Mouse (Mus musculus): ENCODE data around the gene Recql. TPM values are rescaled to one million over a fixed set of nuclear protein-coding genes. Genes with fewer than 3 reads are reported as not detected.
"Not testable (repeated sequence)": the region's sequence is repeated elsewhere in the genome, so short reads cannot be mapped to it uniquely, and the experiment has no call there.

The Recql gene
- total and polyA plus RNA-seq, 3 experiments: 39.1 to 48.4 TPM; not detected in 1

DNA sequence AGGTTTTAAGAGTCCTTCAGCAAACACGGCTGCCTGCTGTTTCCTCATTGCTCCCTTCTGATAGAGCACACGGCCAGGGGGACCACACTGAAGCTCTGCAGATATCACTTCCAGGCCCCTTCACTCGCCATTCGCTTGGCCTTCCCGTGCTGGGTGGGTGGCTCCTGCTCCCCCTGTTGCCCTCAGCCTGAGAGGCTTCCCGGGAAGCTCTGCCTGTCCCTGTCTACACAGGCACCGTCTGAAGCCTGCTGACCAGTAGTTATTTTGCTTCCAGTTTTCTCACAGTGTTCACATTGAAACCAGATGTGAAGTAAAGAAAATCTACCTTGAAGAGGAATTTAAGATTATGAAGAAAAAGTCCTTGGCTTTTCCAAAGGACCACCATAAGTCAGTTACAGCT lies 29.8 kb downstream of the Recql start:
- H3K9me3 ChIP-seq (replicated peaks; ENCODE audit: insufficient read depth, low read length): no peaks in the 10 kb centered on the region
- H3K4me1 ChIP-seq (ENCODE audit: control insufficient read depth in 1 of 2, insufficient read depth in 2 of 2, low read length in 2 of 2): no peaks in the 10 kb centered on the region
- H3K4me3 ChIP-seq (ENCODE audit: control insufficient read depth in 1 of 2, insufficient read depth in 1 of 2, low read depth in 2 of 2, low read length in 2 of 2): no peak overlapping the region
- H3K79me2 ChIP-seq (ENCODE audit: control insufficient read depth, insufficient read depth, low read length, poor library complexity): no peaks in the 10 kb centered on the region
- TF ChIP-seq CHD1 (IDR thresholded peaks at IDR 0.05; ENCODE audit: low read depth, low read length): no peak
- no peak for TF ChIP-seq MAFK (IDR thresholded peaks at IDR 0.05; ENCODE audit: borderline replicate concordance, low read depth, low read length)
- H3K27me3 ChIP-seq (ENCODE audit: control insufficient read depth in 1 of 2, insufficient read depth in 2 of 2, low read length in 2 of 2): no peaks in the 10 kb centered on the region
- DNase-seq (ENCODE audit: low read depth, low spot score): no peak
- H3K27ac ChIP-seq (ENCODE audit: control insufficient read depth, low read depth, low read length): no peak overlapping the region
- H3K9ac ChIP-seq (ENCODE audit: control insufficient read depth, low read depth, low read length, poor library complexity, severe bottlenecking): no peak overlapping the region
- peaks cover 0 to 2% of the 10 kb centered on the region in 2 experiments; a peak in 2 of 4 replicates for H3K36me3 ChIP-seq (ENCODE audit: control insufficient read depth in 1 of 2, insufficient read depth in 2 of 2, low read length in 2 of 2)

DNA sequence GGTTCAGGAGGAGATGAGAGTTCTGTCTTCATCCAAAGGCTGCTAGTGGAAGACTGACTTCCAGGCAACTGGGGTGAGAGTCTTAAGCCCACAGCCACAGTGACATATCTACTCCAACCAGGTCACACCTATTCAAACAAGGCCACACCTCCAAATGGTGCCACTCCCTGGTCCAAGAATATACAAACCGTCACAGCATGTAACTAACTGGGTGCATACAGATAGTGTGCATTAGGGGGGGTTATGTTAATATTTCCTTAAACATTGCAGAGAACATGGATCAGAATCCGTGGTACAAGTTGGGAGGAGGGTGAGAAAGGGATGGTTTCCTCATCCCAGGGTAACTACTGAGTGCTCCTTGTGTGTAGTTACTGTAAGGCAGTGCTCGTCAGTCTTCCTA lies 34.8 kb downstream of the Recql start:
- H3K79me2 ChIP-seq (ENCODE audit: control insufficient read depth, insufficient read depth, low read length, poor library complexity); H3K27ac ChIP-seq (ENCODE audit: control insufficient read depth, low read depth, low read length); H3K4me1 ChIP-seq (ENCODE audit: control insufficient read depth in 1 of 2, insufficient read depth in 2 of 2, low read length in 2 of 2); DNase-seq (ENCODE audit: low read depth, low spot score); H3K9ac ChIP-seq (ENCODE audit: control insufficient read depth, low read depth, low read length, poor library complexity, severe bottlenecking); H3K9me3 ChIP-seq (replicated peaks; ENCODE audit: insufficient read depth, low read length); H3K27me3 ChIP-seq (ENCODE audit: control insufficient read depth in 1 of 2, insufficient read depth in 2 of 2, low read length in 2 of 2); H3K4me3 ChIP-seq (ENCODE audit: control insufficient read depth in 1 of 2, insufficient read depth in 1 of 2, low read depth in 2 of 2, low read length in 2 of 2); H3K36me3 ChIP-seq (ENCODE audit: control insufficient read depth in 1 of 2, insufficient read depth in 2 of 2, low read length in 2 of 2): not testable (repeated sequence)

DNA sequence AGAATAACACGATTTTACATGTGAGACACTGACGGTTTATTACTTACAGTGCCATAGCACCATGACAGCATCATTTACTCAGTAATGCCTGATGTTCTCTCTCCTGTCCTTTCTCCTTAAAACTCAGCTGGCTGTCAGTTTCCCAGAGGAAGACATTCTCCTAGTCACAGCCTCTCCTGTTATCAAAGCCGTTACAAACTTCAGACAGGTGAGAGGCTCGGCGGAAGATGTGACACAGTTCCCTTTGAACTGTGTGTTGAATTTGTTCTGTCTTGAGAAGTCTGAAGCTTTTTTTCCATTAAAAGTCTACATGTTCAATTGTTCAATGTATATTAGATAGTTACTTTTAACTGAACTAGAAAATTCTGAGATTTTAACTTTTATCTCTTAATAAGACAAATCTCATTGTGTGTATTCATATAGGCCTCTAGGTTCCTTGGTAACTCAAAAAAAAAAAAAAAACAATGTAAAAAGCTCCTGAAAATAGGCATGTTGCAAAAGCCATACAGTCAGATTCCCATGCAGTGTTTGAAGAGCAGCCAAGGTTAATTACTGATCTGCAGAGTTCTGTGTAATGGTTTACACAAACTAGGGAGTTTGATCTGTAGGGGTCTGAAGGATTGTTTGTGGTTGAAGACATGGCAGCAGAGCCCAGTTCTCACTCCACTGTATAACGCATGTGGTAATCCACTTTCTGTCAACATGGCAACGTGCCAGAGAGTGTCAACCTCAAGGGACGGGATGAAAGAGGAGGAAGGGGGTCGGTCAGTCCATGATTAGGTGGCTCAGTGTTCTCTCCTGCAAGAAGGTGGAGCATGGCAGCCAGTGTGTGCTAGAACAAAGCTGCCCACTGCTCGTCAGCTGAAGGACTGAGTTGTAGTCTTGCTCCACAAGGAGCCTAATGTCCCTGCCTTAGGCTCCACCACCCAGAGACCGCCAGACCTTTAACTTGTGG lies 39.2 kb downstream of the Recql start:
- TF ChIP-seq NELFE (IDR thresholded peaks at IDR 0.05; ENCODE audit: low read depth, low read length) (no peak), ETS1 (IDR thresholded peaks at IDR 0.05; ENCODE audit: low read depth, low read length) (no peak), ZMIZ1 (IDR thresholded peaks at IDR 0.05; ENCODE audit: low read depth, low read length) (no peak), ELF1 (IDR thresholded peaks at IDR 0.05; ENCODE audit: low read depth, low read length) (no peak), POLR2AphosphoS2 (IDR thresholded peaks at IDR 0.05; ENCODE audit: low read length) (no peak), TCF12 (IDR thresholded peaks at IDR 0.05; ENCODE audit: low read depth, low read length) (no peak), SMC3 (IDR thresholded peaks at IDR 0.05; ENCODE audit: low read depth, low read length) (no peak), ZC3H11A (IDR thresholded peaks at IDR 0.05; ENCODE audit: low read depth, low read length) (no peak), ZNF384 (IDR thresholded peaks at IDR 0.05; ENCODE audit: low read depth, low read length) (no peak), POLR2AphosphoS5 (IDR thresholded peaks at IDR 0.05; ENCODE audit: borderline replicate concordance, low read depth, low read length) (no peak), RAD21 (IDR thresholded peaks at IDR 0.05; ENCODE audit: low read depth, low read length) (no peak), JUND (IDR thresholded peaks at IDR 0.05; ENCODE audit: low read depth, low read length) (no peak), CHD1 (IDR thresholded peaks at IDR 0.05; ENCODE audit: low read depth, low read length) (no peak), MAFK (IDR thresholded peaks at IDR 0.05; ENCODE audit: borderline replicate concordance, low read depth, low read length) (no peak), E2F4 (IDR thresholded peaks at IDR 0.05; ENCODE audit: borderline replicate concordance, low read depth, low read length) (no peak), BHLHE40 (IDR thresholded peaks at IDR 0.05; ENCODE audit: borderline replicate concordance, low read depth, low read length) (no peak), SIN3A (IDR thresholded peaks at IDR 0.05; ENCODE audit: low read length) (no peak)
- Histone ChIP-seq H3K27ac (ENCODE audit: control insufficient read depth, low read depth, low read length) (no peak overlapping the region), H3K79me2 (ENCODE audit: control insufficient read depth, insufficient read depth, low read length, poor library complexity) (no peaks in the 10 kb centered on the region; the same call in 1 of the 2 replicates), H3K4me3 (ENCODE audit: control insufficient read depth in 1 of 2, insufficient read depth in 1 of 2, low read depth in 2 of 2, low read length in 2 of 2) (no peak overlapping the region), H3K4me1 (ENCODE audit: control insufficient read depth in 1 of 2, insufficient read depth in 2 of 2, low read length in 2 of 2) (peaks cover 0 to 5% of the 10 kb centered on the region in 2 experiments; a peak in 3 of 4 replicates), H3K9ac (ENCODE audit: control insufficient read depth, low read depth, low read length, poor library complexity, severe bottlenecking) (no peak overlapping the region), H3K27me3 (ENCODE audit: control insufficient read depth in 1 of 2, insufficient read depth in 2 of 2, low read length in 2 of 2) (no peaks in the 10 kb centered on the region), H3K9me3 (replicated peaks; ENCODE audit: insufficient read depth, low read length) (no peaks in the 10 kb centered on the region), H3K36me3 (ENCODE audit: control insufficient read depth in 1 of 2, insufficient read depth in 2 of 2, low read length in 2 of 2) (peaks cover 0 to 8% of the 10 kb centered on the region in 2 experiments; a peak in 2 of 4 replicates)
- no peak for DNase-seq (ENCODE audit: low read depth, low spot score)

All from MEL (cell line).